Mouse (Mus musculus): ENCODE data around the gene Magi1.

Magi1 gene

GRCm38 (mm10) chr6:94111833-94112232 lies 171.9 kb downstream of the Magi1 start:
- no peak for DNase-seq (ENCODE audit: low spot score)

- DNase-seq (ENCODE audit: low spot score): no peak
These were observed 176.2 kb downstream of the Magi1 start for GRCm38 (mm10) chr6:94107401-94108107.

GRCm38 (mm10) chr6:94103581-94103980 lies 180.1 kb downstream of the Magi1 start:
- DNase-seq (ENCODE audit: low spot score): no peak

- DNase-seq (ENCODE audit: low spot score): no peak
These were observed 182.5 kb downstream of the Magi1 start for GRCm38 (mm10) chr6:94101256-94101655.

- DNase-seq (ENCODE audit: low spot score): no peak
These were observed 188.6 kb downstream of the Magi1 start for GRCm38 (mm10) chr6:94094924-94095685.

- DNase-seq (ENCODE audit: low spot score): peak; percentile 11
These were observed 190.6 kb downstream of the Magi1 start for GRCm38 (mm10) chr6:94092969-94093597.

- DNase-seq (ENCODE audit: low spot score): no peak
These were observed 191.2 kb downstream of the Magi1 start for GRCm38 (mm10) chr6:94092500-94092899.

- no peak for DNase-seq (ENCODE audit: low spot score)
These were observed 196.9 kb downstream of the Magi1 start for GRCm38 (mm10) chr6:94086855-94087254.

GRCm38 (mm10) chr6:94084752-94085151 lies 199.0 kb downstream of the Magi1 start:
- no peak for DNase-seq (ENCODE audit: low spot score)

GRCm38 (mm10) chr6:94083459-94083858 lies 200.3 kb downstream of the Magi1 start:
- DNase-seq (ENCODE audit: low spot score): no peak

GRCm38 (mm10) chr6:94080933-94081545 lies 202.7 kb downstream of the Magi1 start:
- peak; percentile 48 for DNase-seq (ENCODE audit: low spot score)

- DNase-seq (ENCODE audit: low spot score): no peak
These were observed 204.8 kb downstream of the Magi1 start for GRCm38 (mm10) chr6:94078934-94079333.

GRCm38 (mm10) chr6:94077013-94077412 lies 206.7 kb downstream of the Magi1 start:
- DNase-seq (ENCODE audit: low spot score): no peak

- DNase-seq (ENCODE audit: low spot score): no peak
These were observed 207.7 kb downstream of the Magi1 start for GRCm38 (mm10) chr6:94075990-94076389.

GRCm38 (mm10) chr6:94075228-94075627 lies 208.5 kb downstream of the Magi1 start:
- DNase-seq (ENCODE audit: low spot score): no peak

GRCm38 (mm10) chr6:94071676-94072075 lies 212.0 kb downstream of the Magi1 start:
- no peak for DNase-seq (ENCODE audit: low spot score)

GRCm38 (mm10) chr6:94070702-94071101 lies 213.0 kb downstream of the Magi1 start:
- DNase-seq (ENCODE audit: low spot score): no peak

- no peak for DNase-seq (ENCODE audit: low spot score)
These were observed 214.3 kb downstream of the Magi1 start for GRCm38 (mm10) chr6:94069421-94069820.

- no peak for DNase-seq (ENCODE audit: low spot score)
These were observed 215.8 kb downstream of the Magi1 start for GRCm38 (mm10) chr6:94067741-94068450.

GRCm38 (mm10) chr6:94064832-94065231 lies 218.9 kb downstream of the Magi1 start:
- DNase-seq (ENCODE audit: low spot score): no peak

- DNase-seq (ENCODE audit: low spot score): no peak
These were observed 220.2 kb downstream of the Magi1 start for GRCm38 (mm10) chr6:94063542-94063941.

GRCm38 (mm10) chr6:94061424-94061980 lies 222.2 kb downstream of the Magi1 start:
- no peak for DNase-seq (ENCODE audit: low spot score)

All from c-Kit-positive CD71-positive TER-119-positive erythroid progenitor cells, embryonic 14.5 days (primary cell).